Mouse (Mus musculus) cerebellum, adult 11 months (tissue): ENCODE data around the gene Gng3.
"Not testable (repeated sequence)": the region's sequence is repeated elsewhere in the genome, so short reads cannot be mapped to it uniquely, and the experiment has no call there.

Experiments
- DNase-seq: peaks from one replicate; pipeline ENCODE4 v3.0.0; 2022

Gene Gng3

GRCm38 (mm10) chr19:8839103-8839907 is at the start of gene Gng3:
Gene Gng3 (minus strand): TSS chr19:8839194.
- peak; percentile 87 for DNase-seq

DNA sequence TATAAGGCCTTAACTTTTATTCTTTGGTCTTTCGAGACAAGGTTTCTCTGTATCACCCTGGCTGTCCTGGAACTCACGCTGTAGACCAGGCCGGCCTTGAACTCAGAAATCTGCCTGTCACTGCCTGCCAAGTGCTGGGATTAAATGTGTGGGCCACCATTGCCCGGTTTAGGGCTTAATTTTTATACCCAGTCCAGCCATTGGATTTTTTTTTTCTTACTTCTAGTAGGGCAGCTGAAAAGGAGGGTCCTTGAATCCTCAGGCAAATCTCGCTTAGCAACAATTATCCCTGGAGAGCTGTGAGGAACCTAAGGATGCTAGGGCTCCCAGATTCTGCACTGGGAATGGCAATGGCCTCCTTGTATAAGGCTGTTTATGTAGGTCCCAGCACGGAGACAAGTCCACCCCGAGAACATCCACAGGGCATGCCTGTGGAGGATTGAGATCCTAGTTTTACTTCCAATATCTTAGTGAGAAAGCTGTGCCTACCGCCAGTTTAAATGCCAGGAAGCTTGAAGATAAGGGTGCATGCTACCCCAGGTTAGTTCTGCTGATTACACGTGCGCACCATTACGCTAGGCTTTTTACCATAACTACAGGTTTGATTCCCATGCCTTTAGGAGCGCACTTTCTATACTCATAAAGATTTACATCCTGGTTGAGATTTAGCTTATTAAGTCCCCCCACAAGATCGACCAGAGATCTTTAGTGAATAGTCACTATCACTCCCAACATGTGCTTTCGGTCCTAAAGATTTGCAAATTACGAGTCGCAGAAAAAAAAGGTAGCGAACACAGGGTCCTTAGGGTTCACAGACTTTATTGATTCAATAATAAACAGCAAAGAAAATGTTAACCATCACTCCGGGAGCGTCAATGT is 48.8 kb upstream of the Gng3 start:
- no peak for DNase-seq

DNA sequence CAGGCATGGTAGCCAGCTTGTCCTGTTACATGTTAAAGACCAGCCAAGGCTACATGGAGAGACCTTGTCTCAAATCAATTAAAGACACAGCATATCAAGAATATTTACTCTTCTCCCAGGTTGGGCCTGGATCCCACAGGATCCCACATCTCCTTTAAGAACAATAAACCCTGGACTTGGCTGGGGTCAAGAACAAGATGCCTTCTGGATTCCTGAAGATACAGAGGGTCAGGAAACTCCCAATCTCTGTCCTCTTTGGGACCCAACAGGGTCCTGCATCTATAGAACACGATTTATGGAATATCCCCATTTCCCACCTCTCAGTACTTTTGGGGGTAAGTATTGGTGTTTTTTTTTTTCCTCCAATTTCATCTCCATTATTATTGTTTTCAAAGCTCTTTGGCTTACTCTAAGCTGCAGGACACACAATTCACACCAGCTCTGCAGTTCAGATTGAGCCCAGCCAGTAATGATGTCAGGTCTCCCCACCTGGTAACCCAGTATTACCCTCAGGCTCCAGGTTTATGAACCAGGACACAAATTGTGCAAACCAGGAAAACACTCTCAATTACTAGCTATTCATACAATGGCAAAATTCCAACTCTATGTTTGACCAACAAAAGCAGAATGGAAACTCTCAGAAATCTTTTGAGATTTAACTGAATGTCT is 48.1 kb upstream of the Gng3 start:
- no peak for DNase-seq

DNA sequence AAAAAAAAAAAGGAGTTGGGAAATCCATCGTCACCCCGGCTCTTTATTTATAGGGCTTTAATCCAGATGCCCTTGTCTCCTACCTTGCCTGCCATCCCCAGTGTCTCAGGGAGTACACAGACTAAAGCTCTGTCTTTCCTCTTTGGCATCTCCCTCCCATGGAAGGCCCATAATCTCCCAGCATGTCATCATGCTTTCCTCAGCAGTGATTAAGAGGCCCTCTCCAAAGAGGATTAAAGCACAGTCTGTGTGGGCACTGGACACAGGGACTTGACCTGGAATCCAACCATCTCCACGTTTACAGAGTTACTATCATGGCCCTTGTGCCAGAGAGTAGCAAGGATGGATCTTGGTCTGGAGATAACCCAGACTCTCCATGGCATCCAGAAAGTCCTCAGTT is 44.6 kb upstream of the Gng3 start, which contains the start of the genes Lbhd1 and Gm49403:
TSS of gene Lbhd1 (plus strand) at position 117 of the 400 bp plus-strand sequence.
TSS of gene Gm49403 (plus strand) at position 315 of the 400 bp plus-strand sequence.
- DNase-seq = no peak

DNA sequence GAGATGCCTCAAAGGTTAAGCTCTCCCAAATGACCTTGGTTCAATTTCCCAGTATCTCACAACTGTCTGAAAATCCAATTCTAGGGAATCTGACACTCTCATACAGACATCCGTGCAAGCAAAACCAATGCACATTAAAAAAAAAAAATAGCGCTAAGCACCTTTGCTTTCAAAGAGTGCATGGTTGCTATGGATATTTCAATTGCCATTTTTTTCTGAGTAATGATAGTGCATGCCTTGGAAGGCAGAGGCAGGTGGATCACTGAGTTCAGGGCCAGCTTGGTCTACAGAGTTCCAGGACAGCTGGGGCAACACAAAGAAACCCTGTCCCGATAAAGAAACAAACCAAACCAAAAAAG is 42.0 kb upstream of the Gng3 start:
- DNase-seq = no peak

GRCm38 (mm10) chr19:8880311-8881033 is 41.5 kb upstream of the Gng3 start, which contains the start of gene Uqcc3:
Gene Uqcc3 (minus strand): TSS chr19:8880923.
- peak; percentile 86 for DNase-seq

DNA sequence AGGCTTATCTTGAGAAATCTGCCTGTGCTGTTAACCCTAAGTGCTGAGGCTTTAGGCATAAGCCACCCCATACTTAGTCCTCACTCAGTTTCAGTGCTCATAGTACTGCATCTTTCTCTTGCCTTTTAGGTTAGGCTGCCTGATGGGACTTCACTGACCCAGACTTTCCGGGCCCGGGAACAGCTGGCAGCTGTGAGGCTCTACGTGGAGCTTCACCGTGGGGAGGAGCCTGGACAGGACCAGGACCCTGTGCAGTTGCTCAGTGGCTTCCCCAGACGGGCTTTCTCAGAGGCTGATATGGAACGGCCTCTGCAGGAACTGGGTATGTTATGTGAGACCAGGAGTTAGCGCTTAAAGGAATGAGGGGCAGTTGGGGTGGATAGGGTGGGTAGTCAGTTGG is 36.0 kb upstream of the Gng3 start:
- no peak for DNase-seq

GRCm38 (mm10) chr19:8872266-8872840 is 33.4 kb upstream of the Gng3 start:
- no peak for DNase-seq

GRCm38 (mm10) chr19:8871267-8872186 is 32.5 kb upstream of the Gng3 start, which contains the start of gene Ubxn1:
Gene Ubxn1 (plus strand): TSS chr19:8871496.
- DNase-seq = peak; percentile 95

GRCm38 (mm10) chr19:8870838-8871237 is 31.8 kb upstream of the Gng3 start:
- DNase-seq = no peak

- not testable (repeated sequence) for DNase-seq
Observed at GRCm38 (mm10) chr19:8870381-8870780, 31.4 kb upstream of the Gng3 start.

GRCm38 (mm10) chr19:8864265-8864664 is 25.3 kb upstream of the Gng3 start:
- DNase-seq = no peak

DNA sequence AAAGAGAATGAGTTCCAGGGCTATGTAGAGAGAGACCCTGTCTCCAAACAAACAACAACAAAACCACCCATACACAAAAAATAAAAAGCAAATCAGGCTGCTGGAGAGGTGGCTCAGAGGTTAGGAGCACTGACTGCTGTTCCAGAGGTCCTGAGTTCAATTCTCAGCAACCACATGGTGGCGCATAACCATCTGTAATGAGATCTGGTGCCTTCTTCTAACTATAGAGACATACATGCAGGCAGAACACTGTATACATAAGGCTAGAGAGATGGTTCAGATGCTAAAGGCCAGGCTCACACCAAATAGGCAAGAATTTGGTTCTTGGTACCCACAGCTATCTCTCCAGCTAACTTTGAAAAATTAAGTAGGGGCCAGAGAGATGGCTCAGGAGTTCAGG is 20.0 kb upstream of the Gng3 start:
- DNase-seq = no peak

DNA sequence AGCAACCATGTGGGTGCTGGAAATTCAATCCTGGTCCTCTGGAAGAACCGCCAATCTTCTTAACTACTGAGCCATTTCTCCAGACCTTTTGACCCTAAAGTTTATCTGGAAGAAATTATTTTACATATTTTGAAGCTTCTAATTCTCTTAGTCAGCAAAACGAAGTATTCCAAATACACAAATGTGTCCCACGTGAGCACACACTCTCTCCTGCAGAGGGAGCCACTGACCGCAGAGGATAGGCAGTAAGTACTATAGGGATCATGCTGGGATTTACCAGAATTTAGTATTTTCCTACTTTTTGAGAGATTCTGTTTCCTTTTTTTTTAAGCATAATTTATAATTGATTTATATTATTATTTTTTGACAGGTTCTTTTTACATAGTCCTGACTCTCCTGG is 18.7 kb upstream of the Gng3 start:
- DNase-seq = no peak

GRCm38 (mm10) chr19:8853117-8853516 is 14.1 kb upstream of the Gng3 start:
- DNase-seq = no peak

- no peak for DNase-seq
Observed at GRCm38 (mm10) chr19:8852236-8852928, 13.4 kb upstream of the Gng3 start.

DNA sequence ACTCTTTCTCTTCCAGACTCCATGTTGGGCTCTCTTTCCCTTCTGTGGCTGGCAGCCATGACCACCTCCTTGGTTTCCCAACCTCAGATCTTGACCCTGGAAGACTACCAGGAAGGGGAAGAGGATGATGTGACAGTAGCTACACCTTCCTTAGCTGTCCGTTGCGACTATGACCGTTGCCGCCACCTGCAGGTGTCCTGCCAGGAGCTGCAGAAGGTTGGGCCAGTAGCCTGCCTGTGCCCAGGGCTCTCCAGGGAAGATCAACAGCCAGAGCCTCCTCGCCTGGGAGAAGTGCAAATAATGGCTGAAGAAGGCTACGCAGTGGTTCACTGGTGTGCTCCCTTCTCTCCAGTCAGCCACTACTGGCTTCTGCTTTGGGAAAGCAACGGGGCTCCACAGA is 12.6 kb upstream of the Gng3 start:
- DNase-seq = no peak

DNA sequence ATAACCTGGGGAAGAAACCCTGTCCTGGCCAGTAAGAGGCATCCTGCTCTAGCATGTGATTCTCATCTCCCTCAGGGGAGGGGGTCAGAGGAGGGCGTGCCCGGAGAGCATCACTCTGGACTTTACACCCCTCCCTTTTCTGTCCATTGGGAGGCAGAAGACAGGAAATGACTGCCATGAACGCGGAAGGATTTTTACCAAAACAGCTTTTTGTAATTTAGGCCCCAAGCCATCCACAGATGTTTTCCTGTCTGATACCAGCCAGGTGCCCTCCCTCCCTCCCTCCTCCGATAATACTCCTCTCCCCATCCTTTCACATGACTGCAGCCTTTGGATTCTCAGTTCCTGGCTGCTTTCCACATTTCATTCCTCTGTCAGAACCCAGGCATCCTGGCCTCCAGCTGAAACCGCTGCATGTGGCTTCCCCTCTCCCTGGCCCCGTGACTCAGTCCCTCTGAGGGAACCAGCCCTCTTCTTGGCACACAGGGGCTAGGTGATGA is 11.5 kb upstream of the Gng3 start, which contains the start of gene Lrrn4cl:
TSS of gene Lrrn4cl (plus strand) at position 367 of the 500 bp plus-strand sequence.
- no peak for DNase-seq

GRCm38 (mm10) chr19:8848356-8848755 is 9.4 kb upstream of the Gng3 start:
- no peak for DNase-seq
